Comparison of ENCODE assay signal across 23 mouse cellular contexts in the genomic region with DNA sequence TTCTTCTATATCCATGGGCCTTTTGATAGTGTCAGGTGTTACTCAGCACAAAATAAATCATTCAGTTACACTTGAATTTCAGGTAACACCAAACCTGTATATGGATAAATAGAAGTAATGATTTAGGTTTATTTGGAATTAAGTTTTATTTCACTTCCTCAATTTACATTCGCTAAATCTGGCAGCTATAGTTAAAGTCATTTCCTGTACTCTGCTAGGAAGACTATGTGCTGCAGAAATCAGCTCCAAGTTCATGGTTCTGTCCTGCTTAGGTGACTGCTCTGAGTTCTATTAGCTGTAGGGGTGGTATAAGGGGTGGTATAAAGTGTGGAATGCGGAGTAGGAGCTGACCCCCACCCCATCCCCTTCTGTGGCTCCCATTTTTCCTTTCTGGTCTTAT.
"Had no signal": no experiment of that assay in that cellular context is flagged by ENCODE, and none has a peak within 500 bp of the region (broad histone marks: within the 10 kb centered on the region; RNA-seq: fewer than 3 reads in every experiment).

No protein-coding gene starts in this region.

- DNase-seq: gastrocnemius, adult 2 months; gastrocnemius, postnatal 10 days; gastrocnemius, postnatal 25 days; heart, adult 18-20 months; heart, postnatal 10 days; heart, postnatal 4 days; kidney, adult 18-20 months; kidney, adult 9 months; kidney, postnatal 14 days; kidney, postnatal 36 days; layer of hippocampus, adult 9-11 months; layer of hippocampus, postnatal 36 days; liver; liver, embryonic 13.5 days had no signal

- H3K27me3 ChIP-seq: heart, embryonic 12.5 days; hindbrain, embryonic 13.5 days; hindbrain, embryonic 15.5 days; kidney, embryonic 15.5 days; limb, embryonic 12.5 days; liver, embryonic 13.5 days had no signal

- H3K36me3 ChIP-seq: heart, embryonic 10.5 days; heart, embryonic 12.5 days; hindbrain, embryonic 13.5 days; hindbrain, embryonic 15.5 days; kidney, embryonic 15.5 days; limb, embryonic 10.5 days; limb, embryonic 12.5 days; liver, embryonic 13.5 days had no signal

- ATAC-seq: hindbrain, postnatal 0 days; intestine, postnatal 0 days had no signal
